Comparison of ENCODE assay signal across 10 mouse cellular contexts in the genomic region with DNA sequence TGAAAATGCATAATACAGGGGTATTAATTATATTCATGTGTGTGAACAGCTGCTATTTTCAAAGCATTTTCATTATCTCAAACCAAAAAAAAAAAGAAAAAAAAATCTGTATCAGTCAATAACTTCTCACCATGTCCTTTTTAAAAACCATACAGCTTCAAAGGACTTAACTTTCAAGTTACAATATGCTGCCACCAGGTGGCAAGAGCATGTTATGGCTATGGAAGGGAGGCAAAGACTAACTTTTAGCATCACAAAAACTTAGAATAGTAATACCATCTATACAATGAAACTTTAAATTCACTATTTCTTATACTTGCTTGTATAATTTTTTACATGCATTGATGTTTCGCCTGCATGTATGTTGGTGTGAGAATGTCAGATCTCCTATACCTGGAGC. TPM values are rescaled to one million over a fixed set of nuclear protein-coding genes. Genes with fewer than 3 reads are reported as not detected.
A peak's percentile ranks its signal among the peaks of the same experiment; 100 is the strongest.
DNase-seq lines count a peak whose midpoint lies in the region; ATAC-seq and TF ChIP-seq lines count a peak whose summit lies in the region.
"Had no signal": no experiment of that assay in that cellular context is flagged by ENCODE, and none has a peak within 500 bp of the region (broad histone marks: within the 10 kb centered on the region; RNA-seq: fewer than 3 reads in every experiment).

No protein-coding gene starts in this region.

- WGBS in kidney, postnatal 0 days = 70% methylated on average over 1 of the region's 1 CpGs
- WGBS in kidney, embryonic 15.5 days = 77% methylated on average over 1 of the region's 1 CpGs

- no peaks in the 10 kb centered on the region for H3K9me3 ChIP-seq in kidney, postnatal 0 days (replicated peaks; ENCODE audit: low read length)
- no peaks in the 10 kb centered on the region for H3K9me3 ChIP-seq in kidney, embryonic 15.5 days (replicated peaks)
- H3K9me3 ChIP-seq in ES-E14 (ENCODE audit: control insufficient read depth, insufficient read depth, low read depth, low read length) = no peaks in the 10 kb centered on the region
- H3K9me3 ChIP-seq: limb, embryonic 12.5 days had no signal

- in situ Hi-C loops in ES-E14 (cut with MboI; ENCODE audit: low sequenced_read_pairs in 2 of 2, unreplicated experiment in 2 of 2) = no loop called here

- peak; percentile 37 for DNase-seq in adrenal gland, postnatal 14 days
- no peak for DNase-seq in adrenal gland, adult 2 months
- peak; percentile 74 for DNase-seq in kidney, postnatal 0 days (ENCODE audit: low spot score)
- DNase-seq in ES-E14 (ENCODE audit: low read depth, low spot score) = peak; percentile 22
- peak; percentile 43 to 50 for DNase-seq in kidney, postnatal 4 days
- DNase-seq in ovary, adult 18-20 months (ENCODE audit: low spot score) = no peak
- DNase-seq in ovary, postnatal 36 days (ENCODE audit: low spot score) = no peak

- peak; percentile 75 for TF ChIP-seq CTCF in kidney, postnatal 0 days (IDR thresholded peaks at IDR 0.05; ENCODE audit: low read depth)

- no peak for ATAC-seq in kidney, postnatal 0 days (replicated peaks; ENCODE audit: low FRiP score, low read depth)
- ATAC-seq in kidney, embryonic 15.5 days (replicated peaks; ENCODE audit: low FRiP score) = no peak

- H3K36me3 ChIP-seq in kidney, postnatal 0 days (ENCODE audit: insufficient read depth, low read length) = no peaks in the 10 kb centered on the region
- no peaks in the 10 kb centered on the region for H3K36me3 ChIP-seq in kidney, embryonic 15.5 days
- H3K36me3 ChIP-seq in ES-E14 (ENCODE audit: control insufficient read depth, insufficient read depth, low read length, poor library complexity, severe bottlenecking) = no peaks in the 10 kb centered on the region
- H3K36me3 ChIP-seq: limb, embryonic 12.5 days had no signal

- H3K4me2 ChIP-seq in kidney, postnatal 0 days (ENCODE audit: low read length) = no peak overlapping the region
- no peak overlapping the region for H3K4me2 ChIP-seq in kidney, embryonic 15.5 days
- H3K4me2 ChIP-seq: limb, embryonic 12.5 days had no signal

- no peak overlapping the region for H3K27ac ChIP-seq in kidney, postnatal 0 days
- H3K27ac ChIP-seq in kidney, embryonic 15.5 days = no peak overlapping the region
- no peak overlapping the region for H3K27ac ChIP-seq in ES-E14 (ENCODE audit: insufficient read depth, low read depth, low read length, poor library complexity, severe bottlenecking)
- H3K27ac ChIP-seq: limb, embryonic 12.5 days had no signal

- no peaks in the 10 kb centered on the region for H3K27me3 ChIP-seq in kidney, postnatal 0 days (ENCODE audit: insufficient read depth, low read length)
- no peaks in the 10 kb centered on the region for H3K27me3 ChIP-seq in kidney, embryonic 15.5 days
- H3K27me3 ChIP-seq: limb, embryonic 12.5 days had no signal

- no peaks in the 10 kb centered on the region for H3K4me1 ChIP-seq in kidney, postnatal 0 days (replicated peaks; ENCODE audit: insufficient read depth, low read length)
- H3K4me1 ChIP-seq in kidney, embryonic 15.5 days = no peaks in the 10 kb centered on the region
- H3K4me1 ChIP-seq in ES-E14 (ENCODE audit: control insufficient read depth in 2 of 2, insufficient read depth in 2 of 2, low read length in 2 of 2, poor library complexity in 1 of 2) = no peaks in the 10 kb centered on the region
- H3K4me1 ChIP-seq: limb, embryonic 12.5 days had no signal

- no peak overlapping the region for H3K9ac ChIP-seq in kidney, postnatal 0 days (ENCODE audit: low read depth, low read length)
- H3K9ac ChIP-seq in kidney, embryonic 15.5 days = no peak overlapping the region
- H3K9ac ChIP-seq in ES-E14 (ENCODE audit: insufficient read depth, low read depth, low read length, poor library complexity, severe bottlenecking) = no peak overlapping the region
- H3K9ac ChIP-seq: limb, embryonic 12.5 days had no signal

- no peak overlapping the region for H3K4me3 ChIP-seq in kidney, postnatal 0 days (replicated peaks; ENCODE audit: low read depth, low read length)
- no peak overlapping the region for H3K4me3 ChIP-seq in kidney, embryonic 15.5 days (replicated peaks)
- H3K4me3 ChIP-seq in ES-E14 (ENCODE audit: insufficient read depth in 1 of 2, low read depth in 1 of 2, low read length in 2 of 2, poor library complexity in 1 of 2, severe bottlenecking in 1 of 2) = no peak overlapping the region
- H3K4me3 ChIP-seq: erythroblast, embryonic 14.5 days; limb, embryonic 12.5 days had no signal

TF ChIP-seq in ES-E14, 5 proteins besides CTCF, POLR2A, EP300 and RAD21:
- TF ChIP-seq HCFC1 (IDR thresholded peaks at IDR 0.05; ENCODE audit: borderline replicate concordance, insufficient read depth, low read length) = no peak
- no peak for TF ChIP-seq ZC3H11A (IDR thresholded peaks at IDR 0.05; ENCODE audit: borderline replicate concordance, low read depth, low read length)
- TF ChIP-seq MAFK (IDR thresholded peaks at IDR 0.05; ENCODE audit: insufficient read depth, low read depth, low read length) = no peak
- TF ChIP-seq ZNF384 (IDR thresholded peaks at IDR 0.05; ENCODE audit: low read depth, low read length) = no peak
- no peak for TF ChIP-seq CHD2 (IDR thresholded peaks at IDR 0.05; ENCODE audit: low read depth, low read length)

RNA-seq across cellular contexts. Expression of gene Rnf38, which starts 33.6 kb away (rescaled TPM):
- 47.1 and 50.3 TPM in 2 replicates for total RNA-seq in adrenal gland, postnatal 14 days (2021)
- total RNA-seq in adrenal gland, adult 2 months (2021) = 10 to 100 TPM; 31.6 to 44.7 TPM
- polyA plus RNA-seq in adrenal gland, adult 2 months (2012; rRNA removed) = 72.6 and 95.3 TPM in 2 replicates
- polyA plus RNA-seq in kidney, postnatal 0 days (2015; fragmentation: Nextera tagmentation; extraction: Ambion mirVana) = 13.6 and 14.0 TPM in 2 replicates
- polyA plus RNA-seq in kidney, embryonic 15.5 days (2015; fragmentation: Nextera tagmentation; extraction: Ambion mirVana) = 21.4 and 22.2 TPM in 2 replicates
- 19.6 and 27.3 TPM in 2 replicates for total RNA-seq in ES-E14 (2012; rRNA removed)

Comparison
In these comparisons a context has a peak if more than half of its experiments do, and no peak if none do; other contexts are left out.
1. DNase-seq: peak in adrenal gland, postnatal 14 days (single experiment), kidney, postnatal 0 days (single experiment), ES-E14 (single experiment) and kidney, postnatal 4 days (2 of 2); none in adrenal gland, adult 2 months (single experiment), ovary, adult 18-20 months (single experiment) and ovary, postnatal 36 days (single experiment).